Mouse (Mus musculus) cortical plate, adult 2 months (tissue): ENCODE results near the gene Tead1. TPM values are rescaled to one million over a fixed set of nuclear protein-coding genes. Genes with fewer than 3 reads are reported as not detected.

Experiments used
- H3K27ac ChIP-seq: fragments of 200-500 bp; 2 replicates; pipeline ENCODE4 v1.5.1; 2012; ENCODE audit warnings: low read length, control low read depth, inconsistent platforms; ENCODE audit not compliant: insufficient read depth
- H3K4me1 ChIP-seq: fragments of 200-500 bp; 2 replicates; pipeline ENCODE4 v1.6.1; 2011; ENCODE audit warnings: low read length; ENCODE audit not compliant: control insufficient read depth, insufficient read depth
- H3K4me3 ChIP-seq: fragments of 200-500 bp; 2 replicates; pipeline ENCODE4 v1.5.1; 2011; ENCODE audit warnings: mild to moderate bottlenecking, low read length, control low read depth; ENCODE audit not compliant: insufficient read depth
- CTCF ChIP-seq: fragments of 200-500 bp; IDR thresholded peaks from 2 replicates; pipeline ENCODE4 v1.5.1; 2011; ENCODE audit warnings: mild to moderate bottlenecking, control low read depth, low read length; ENCODE audit not compliant: insufficient read depth; ENCODE audit errors: extremely low read depth
- POLR2A ChIP-seq: fragments of 200-500 bp; IDR thresholded peaks from 2 replicates; pipeline ENCODE4 v1.6.1; 2011; ENCODE audit warnings: mild to moderate bottlenecking, low read length, control low read depth; ENCODE audit not compliant: insufficient read depth; ENCODE audit errors: extremely low read depth
- polyA plus RNA-seq: library from polyadenylated mRNA; depleted of rRNA; stranded (reverse); fragments of >200 nt; gene quantifications from 2 replicates; pipeline ENCODE4 v1.2.3, GENCODE M21; 2012

Tead1 gene
- polyA plus RNA-seq, 1 experiment, result 6.4 TPM

DNA sequence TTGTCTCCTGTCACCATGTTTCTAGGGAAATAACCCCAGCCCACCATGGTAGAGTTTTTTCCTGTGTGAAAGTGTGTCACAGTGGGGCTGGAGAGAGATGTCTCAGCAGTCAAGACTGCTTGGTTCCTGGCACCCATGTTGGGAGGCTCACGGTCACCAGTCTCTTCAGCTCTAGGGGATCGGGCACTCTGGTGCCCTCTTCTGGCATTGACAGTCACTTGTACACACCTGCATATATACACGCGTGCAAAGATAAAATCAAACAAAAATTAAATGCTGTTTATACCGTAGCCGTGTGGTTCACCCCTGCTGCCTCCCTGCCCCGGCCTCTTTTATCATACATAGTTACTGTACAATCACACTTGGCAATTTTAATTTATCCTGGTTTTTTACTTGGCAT is 134.0 kb downstream of the Tead1 start:
- no peak overlapping the region for H3K27ac ChIP-seq

DNA sequence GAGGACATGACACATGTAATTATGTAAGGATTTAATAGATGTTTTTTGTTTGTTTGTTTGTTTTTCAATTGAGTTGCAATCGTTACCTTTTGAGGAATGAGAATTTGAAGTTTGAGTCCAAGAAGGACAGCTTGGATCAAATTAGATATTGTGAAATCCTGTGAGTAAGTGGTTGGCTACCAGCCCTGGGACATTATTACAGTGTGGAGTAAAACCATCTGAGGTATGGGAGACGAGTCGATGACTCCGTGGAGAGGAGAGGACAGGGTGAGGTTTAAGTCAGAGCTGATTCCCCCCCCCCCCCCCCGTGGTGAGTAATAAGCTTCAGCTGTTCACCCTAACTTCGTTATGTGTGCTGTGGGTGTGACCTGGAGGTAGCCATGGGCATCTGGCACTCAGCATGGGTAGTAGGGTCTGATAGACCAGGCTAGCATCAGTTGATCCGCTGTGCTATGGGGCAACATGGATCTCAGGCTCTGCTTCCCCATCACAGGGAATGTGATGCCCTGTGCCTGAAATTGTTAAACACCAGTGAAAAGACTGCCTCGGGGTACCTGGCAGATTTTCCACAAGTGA is 134.7 kb downstream of the Tead1 start:
- Histone ChIP-seq H3K4me1 (no peaks in the 10 kb centered on the region), H3K27ac (no peak overlapping the region), H3K4me3 (no peak overlapping the region)
- TF ChIP-seq POLR2A (no peak), CTCF (no peak)

More for the DNA sequence above, 134.0 kb downstream of the Tead1 start:
- no peak for TF ChIP-seq POLR2A
- no peak for TF ChIP-seq CTCF
- Histone ChIP-seq H3K4me3 (no peak overlapping the region), H3K4me1 (no peaks in the 10 kb centered on the region)

DNA sequence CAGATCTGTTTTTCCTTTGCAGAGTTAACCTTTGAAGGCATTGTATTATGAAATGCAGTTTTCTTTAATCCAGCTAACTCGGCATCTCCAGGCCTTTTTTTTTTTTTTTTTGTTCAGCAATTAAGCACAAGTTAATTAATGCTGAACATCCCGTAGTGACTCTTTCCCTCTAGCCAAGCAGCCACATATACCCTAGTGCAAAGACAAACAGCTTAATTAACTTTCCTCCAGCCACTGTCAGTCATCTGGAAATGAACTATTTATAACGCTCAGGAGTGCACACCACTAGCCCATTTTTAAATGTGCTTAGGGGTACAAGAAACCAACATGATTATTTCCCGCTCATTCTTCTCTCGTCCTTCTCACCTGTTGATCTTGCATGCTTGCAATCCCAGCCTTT is 136.9 kb downstream of the Tead1 start:
- TF ChIP-seq CTCF (no peak), POLR2A (no peak)
- H3K4me3 ChIP-seq, result no peak overlapping the region
- H3K27ac ChIP-seq, result no peak overlapping the region
- no peaks in the 10 kb centered on the region; the same call in 1 of the 2 replicates for H3K4me1 ChIP-seq

DNA sequence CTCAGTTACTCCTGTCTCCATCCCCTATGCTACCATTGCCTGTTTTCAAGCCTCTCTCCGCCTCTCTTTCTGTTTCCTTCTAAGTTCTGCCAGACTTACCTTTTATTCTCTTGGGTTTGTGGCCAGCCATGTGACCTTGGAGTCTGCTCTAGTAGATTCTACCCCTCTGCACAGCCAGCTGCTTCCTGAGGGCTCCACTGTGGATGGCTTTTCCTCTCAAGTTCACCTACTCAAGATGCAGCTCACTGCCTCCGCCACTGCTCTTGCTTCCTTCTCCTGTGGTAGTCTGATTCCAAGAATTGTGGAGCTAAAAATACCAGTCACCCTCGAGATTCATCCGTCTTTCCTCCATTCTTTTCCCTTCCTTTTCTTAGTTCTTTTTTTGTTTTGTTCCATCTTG is 140.7 kb downstream of the Tead1 start:
- TF ChIP-seq POLR2A (no peak), CTCF (no peak)
- H3K27ac ChIP-seq, result no peak overlapping the region
- no peak overlapping the region for H3K4me3 ChIP-seq
- H3K4me1 ChIP-seq, result peaks cover 3% of the 10 kb centered on the region; the same call in 1 of the 2 replicates

GRCm38 (mm10) chr7:112822879-112823278 is 143.8 kb downstream of the Tead1 start:
- H3K4me1 ChIP-seq, result peaks cover 7% of the 10 kb centered on the region; the same call in 1 of the 2 replicates
- no peak overlapping the region for H3K4me3 ChIP-seq
- TF ChIP-seq POLR2A, result no peak
- TF ChIP-seq CTCF, result no peak
- no peak overlapping the region for H3K27ac ChIP-seq

- TF ChIP-seq POLR2A, result no peak
- TF ChIP-seq CTCF, result no peak
- H3K4me3 ChIP-seq, result no peak overlapping the region
- no peak overlapping the region for H3K27ac ChIP-seq
- peaks cover 7% of the 10 kb centered on the region; the same call in 1 of the 2 replicates for H3K4me1 ChIP-seq
Measured at GRCm38 (mm10) chr7:112823621-112824020, 144.5 kb downstream of the Tead1 start.

- H3K4me1 ChIP-seq, result peaks cover 7% of the 10 kb centered on the region; the same call in 1 of the 2 replicates
- TF ChIP-seq POLR2A (no peak), CTCF (no peak)
- no peak overlapping the region for H3K27ac ChIP-seq
- H3K4me3 ChIP-seq, result no peak overlapping the region
Measured at GRCm38 (mm10) chr7:112825339-112825781, 146.2 kb downstream of the Tead1 start.

- H3K4me3 ChIP-seq, result no peak overlapping the region
- TF ChIP-seq CTCF (no peak), POLR2A (no peak)
- peak overlapping the region; percentile 74 for H3K27ac ChIP-seq
- peaks cover 7% of the 10 kb centered on the region; the same call in 1 of the 2 replicates for H3K4me1 ChIP-seq
Measured at GRCm38 (mm10) chr7:112826114-112826911, 147.2 kb downstream of the Tead1 start.

- TF ChIP-seq CTCF, result no peak
- TF ChIP-seq POLR2A, result no peak
- H3K4me1 ChIP-seq, result peaks cover 7% of the 10 kb centered on the region; the same call in 1 of the 2 replicates
Measured at GRCm38 (mm10) chr7:112828016-112828695, 149.0 kb downstream of the Tead1 start.

More at GRCm38 (mm10) chr7:112828016-112828695, 149.0 kb downstream of the Tead1 start:
- Histone ChIP-seq H3K4me3 (no peak overlapping the region), H3K27ac (no peak overlapping the region)
